Mouse (Mus musculus): Measurements from ENCODE around the gene Ung. TPM values are rescaled to one million over a fixed set of nuclear protein-coding genes. Genes with fewer than 3 reads are reported as not detected.
A peak's percentile ranks its signal among the peaks of the same experiment; 100 is the strongest.

Gene Ung
- total RNA-seq, 1 experiment from 2014 or later, result 6.7 TPM

GRCm38 (mm10) chr5:114130698-114131520 is 723 bp downstream of the Ung start:
- peak; percentile 94 for DNase-seq

DNA sequence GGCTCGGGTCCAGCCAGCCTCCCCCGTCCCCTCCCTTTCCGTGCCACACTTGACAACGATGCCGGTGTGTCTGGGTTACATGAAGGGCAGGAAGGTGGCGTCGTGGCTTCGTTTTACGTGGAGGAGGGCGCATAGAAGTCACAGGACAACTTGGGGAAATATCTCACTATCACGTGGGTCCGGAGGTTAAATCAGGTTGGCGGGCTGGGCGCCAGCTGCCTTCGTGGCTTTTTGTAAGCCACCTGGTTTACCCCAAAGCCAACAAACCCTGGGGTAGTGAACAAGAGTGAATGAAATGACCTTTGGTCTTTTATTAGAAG is 1.3 kb downstream of the Ung start:
- DNase-seq, result peak; percentile 59

- no peak for DNase-seq
Measured at GRCm38 (mm10) chr5:114132841-114133240, 2.7 kb downstream of the Ung start.

DNA sequence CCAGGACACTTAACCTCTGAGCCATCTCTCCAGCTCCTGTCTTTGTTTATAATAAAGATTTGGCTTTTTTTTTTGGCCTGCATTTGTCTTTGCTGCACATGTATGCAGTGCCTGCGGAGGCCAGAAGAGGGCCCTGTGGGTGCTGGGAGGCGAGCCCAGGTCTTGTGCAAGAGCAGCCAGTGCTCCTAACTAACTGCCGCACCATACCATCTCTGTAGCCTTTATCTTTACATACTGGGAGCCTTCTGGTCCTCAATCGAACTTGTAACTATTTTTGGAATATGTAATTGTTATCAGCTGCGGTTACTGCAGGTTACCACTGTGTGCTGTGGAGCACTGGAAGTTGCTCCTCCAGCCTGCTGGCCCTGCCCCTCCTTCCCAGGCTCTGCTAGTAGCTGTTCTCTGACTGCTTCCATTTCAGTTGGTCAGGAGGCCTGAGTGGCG is 3.9 kb downstream of the Ung start:
- peak; percentile 83 for DNase-seq

DNA sequence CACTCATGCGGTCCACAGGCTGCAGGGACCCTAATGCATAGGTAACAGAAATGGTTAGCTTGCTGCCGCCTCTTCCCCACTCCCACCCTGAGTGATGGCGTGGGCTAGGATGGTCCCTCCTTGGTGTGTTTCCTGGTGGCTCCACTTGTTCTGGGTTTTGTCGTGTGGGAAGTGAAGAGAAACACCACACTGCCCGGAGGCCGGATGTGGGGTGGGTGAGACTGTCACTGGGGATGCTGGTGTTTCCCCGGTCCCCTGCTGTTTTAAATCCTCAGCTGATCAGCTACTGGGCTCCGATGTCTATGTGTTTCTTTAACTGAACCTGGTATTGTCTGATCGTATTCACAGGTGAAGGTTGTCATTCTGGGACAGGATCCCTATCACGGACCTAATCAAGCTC is 5.3 kb downstream of the Ung start:
- DNase-seq, result no peak

DNA sequence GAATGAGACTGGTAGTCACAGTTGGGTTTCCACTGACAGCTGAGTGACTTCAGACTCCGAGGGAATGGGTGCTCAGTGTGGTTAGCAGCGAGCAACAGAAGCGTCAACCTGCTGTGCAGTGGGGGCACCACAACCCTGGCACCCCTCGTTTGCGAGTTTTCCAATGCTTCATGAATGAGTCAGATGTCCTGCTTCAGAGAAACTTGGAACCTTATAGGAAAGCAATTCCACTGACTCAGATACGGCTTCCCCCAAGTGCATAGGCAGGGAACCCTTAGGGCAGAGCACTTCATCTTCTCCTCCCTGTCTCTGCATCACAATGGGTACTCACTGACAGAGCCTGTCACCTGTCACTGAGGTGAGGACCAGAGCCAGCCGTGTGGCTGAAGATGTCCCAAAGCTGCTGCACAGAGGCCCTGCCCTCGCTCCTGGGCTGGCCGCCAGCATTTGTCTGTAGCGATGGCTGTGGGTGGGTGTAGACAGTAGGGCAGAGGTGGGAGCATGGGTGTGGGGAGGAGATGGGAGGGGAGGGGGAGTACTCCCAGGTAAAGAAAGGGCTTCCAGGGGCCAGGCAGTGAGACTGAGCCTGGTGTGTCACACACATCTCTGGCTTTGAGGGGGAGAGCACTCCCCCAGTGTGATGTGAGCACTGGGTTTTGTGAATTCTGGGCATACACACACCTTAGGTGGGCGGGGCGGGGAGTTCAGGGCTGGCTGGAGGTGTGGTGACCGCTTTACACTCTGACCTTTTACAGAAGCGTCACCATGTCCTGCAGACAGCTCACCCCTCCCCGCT is 7.5 kb downstream of the Ung start:
- DNase-seq, result no peak

GRCm38 (mm10) chr5:114138277-114139164 is 8.3 kb downstream of the Ung start:
- DNase-seq, result no peak

DNA sequence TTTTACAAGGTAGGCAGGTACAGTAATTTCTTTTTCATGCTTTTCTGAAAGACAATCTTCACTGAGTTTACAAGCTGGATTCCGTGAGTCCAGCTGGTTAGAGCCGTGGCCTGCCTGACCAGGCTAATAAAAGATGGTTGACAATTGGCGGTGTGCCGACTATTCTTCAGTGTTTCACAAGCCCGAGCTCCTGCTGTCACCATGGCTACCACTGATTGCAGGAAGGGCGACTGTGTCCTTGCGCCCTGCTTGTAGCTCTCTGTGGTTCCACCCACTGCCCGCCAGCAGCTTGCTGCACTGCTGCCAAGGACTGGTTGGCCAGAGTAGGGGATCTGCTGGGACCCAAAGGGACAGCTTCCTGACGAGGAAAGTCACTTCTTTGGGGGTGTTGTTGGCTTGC is 9.0 kb downstream of the Ung start:
- DNase-seq, result peak; percentile 85

DNA sequence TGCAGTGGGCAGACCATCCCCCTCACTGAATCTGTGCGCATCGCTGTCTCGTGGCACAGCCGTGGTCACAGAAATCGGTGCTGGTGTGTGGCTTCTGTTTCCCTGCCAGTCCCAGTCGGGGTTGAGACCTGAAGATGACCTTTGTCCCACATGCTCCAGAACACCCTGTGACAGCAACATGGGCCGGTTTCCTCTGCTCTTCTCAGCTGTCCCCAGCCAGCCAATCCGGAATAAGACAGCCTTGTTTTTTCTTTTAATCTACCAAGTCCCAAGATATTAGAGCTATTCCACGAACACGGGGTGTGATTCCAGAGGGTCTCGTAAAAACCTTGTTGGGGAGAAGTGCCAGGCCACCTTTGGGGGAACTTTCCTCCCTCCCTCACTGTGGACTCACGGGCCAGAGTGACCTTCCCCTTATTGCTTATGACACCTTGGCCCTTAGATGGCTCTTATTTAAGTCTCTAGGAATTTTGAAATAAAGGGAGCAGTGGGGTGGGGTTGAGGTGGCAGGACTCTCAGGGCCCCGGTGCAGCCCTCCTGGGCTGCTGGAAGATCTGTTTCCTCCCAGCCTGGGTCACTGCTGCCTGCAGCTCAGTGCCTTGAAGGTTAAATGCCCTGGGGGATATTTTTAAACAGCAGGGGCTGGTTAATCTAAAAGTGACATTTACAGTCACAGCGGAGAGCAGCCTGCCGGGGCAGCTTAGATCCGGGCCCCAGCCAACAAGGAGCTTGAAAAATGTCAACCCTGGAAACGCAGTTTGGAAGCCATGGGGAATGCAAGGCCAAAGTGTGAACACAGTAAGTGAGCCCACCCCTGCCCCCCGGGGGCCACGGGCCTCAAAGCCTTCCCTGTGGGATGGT is 16.1 kb downstream of the Ung start, which contains the start of gene Acacb:
Gene Acacb, plus strand, starts transcription at position 508 of the 861 bp plus-strand sequence.
- no peak for DNase-seq

GRCm38 (mm10) chr5:114147043-114147972 is 17.1 kb downstream of the Ung start:
- DNase-seq, result no peak

GRCm38 (mm10) chr5:114152359-114153092 is 22.3 kb downstream of the Ung start:
- DNase-seq, result peak; percentile 56

DNA sequence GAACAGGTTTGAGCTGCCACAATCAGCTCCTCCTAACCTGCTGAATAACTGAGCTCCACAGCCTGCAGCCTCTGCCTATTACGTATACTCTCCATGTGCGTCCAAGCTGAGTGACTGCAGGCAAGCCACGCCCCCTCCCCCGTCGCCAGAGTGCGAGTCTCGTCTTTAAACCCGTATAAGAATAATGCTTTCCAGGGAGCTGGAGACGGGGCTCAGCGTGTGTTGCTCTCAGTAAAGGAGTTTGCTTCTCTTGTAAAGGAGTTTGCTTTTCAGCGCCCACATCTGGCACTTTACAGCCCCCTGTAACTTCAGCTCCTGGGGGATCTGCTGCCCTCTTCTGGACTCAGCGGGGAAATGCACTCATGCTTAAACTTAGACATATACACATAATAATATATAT is 23.3 kb downstream of the Ung start:
- no peak for DNase-seq

DNA sequence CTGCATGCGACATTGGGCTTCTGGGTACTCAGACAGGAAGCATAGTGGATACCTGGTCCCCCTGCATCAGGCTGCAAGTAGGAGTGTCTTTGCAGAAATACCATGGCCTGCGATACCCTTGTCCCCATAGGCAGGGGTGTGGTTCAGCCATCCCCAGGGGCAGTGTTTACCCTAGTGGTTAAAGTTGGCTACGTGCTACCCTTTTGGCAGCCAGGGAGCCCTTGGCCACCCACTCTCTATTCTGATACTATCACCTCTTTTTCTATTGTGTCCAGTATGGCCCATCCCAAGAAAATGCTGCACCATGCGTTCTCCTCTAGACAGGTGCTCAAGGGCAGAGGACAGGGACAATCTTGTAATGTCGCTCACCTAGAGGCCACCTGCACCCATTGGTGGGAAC is 24.6 kb downstream of the Ung start:
- DNase-seq, result no peak

- DNase-seq, result no peak
Measured at GRCm38 (mm10) chr5:114155168-114155933, 25.2 kb downstream of the Ung start.

- DNase-seq, result peak; percentile 38
Measured at GRCm38 (mm10) chr5:114157236-114157635, 27.1 kb downstream of the Ung start.

DNA sequence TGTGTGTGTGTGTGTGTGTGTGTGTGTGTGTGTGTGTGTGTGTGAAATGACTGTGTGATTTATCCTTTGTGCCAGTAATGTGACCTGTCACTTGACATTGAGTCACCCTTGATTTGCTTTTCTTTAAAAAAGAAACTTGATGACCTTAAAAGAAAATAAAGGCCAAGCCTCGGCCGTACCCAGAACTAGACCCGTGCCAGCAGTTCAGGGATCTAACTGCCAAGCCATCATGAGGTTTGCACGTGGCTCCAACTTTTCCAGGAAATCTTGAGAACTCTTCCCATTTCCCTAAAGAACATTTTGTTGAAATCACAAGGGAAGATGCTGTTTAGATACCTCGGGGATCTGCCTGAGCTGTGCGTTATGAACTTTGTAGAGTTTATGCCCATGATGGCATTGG is 31.2 kb downstream of the Ung start:
- no peak for DNase-seq

- no peak for DNase-seq
Measured at GRCm38 (mm10) chr5:114162106-114162815, 32.1 kb downstream of the Ung start.

- no peak for DNase-seq
Measured at GRCm38 (mm10) chr5:114163117-114163696, 33.0 kb downstream of the Ung start.
